Mouse (Mus musculus): ENCODE results near the gene Nfe2l2.

DNA sequence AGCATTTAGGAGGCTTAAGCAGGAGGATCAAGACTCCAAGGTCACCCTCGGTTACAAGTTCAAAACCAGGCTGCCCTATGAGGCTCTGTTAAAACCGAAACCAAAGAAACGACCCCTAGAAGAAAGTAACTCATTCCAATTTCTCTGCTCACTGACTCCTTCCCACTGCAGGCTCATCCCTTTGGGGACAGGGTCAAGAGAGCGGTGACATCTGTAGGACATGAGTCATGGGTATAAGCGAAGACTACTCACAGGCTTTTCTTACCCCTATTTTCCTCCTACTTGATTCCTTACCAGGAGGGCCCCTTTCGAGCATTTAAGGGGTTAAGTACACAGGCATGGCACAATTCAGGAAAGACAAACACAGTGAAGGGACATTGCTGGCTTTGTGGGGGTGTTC lies 60.5 kb downstream of the Nfe2l2 start:
- TF ChIP-seq CTCF (IDR thresholded peaks at IDR 0.05; ENCODE audit: low read depth, low read length): no peak
- TF ChIP-seq POLR2A (IDR thresholded peaks at IDR 0.05; ENCODE audit: extremely low read depth, insufficient read depth, low read length): no peak
